Mouse (Mus musculus) spleen, adult 10 weeks (tissue): ENCODE measurements around the gene Cep83. TPM values are rescaled to one million over a fixed set of nuclear protein-coding genes. Genes with fewer than 3 reads are reported as not detected.

Source experiments
- polyA plus RNA-seq: library from polyadenylated mRNA; stranded (reverse); fragments of 350-450 nt; fragmentation: Illumina TruSeq; extraction: RNeasy Lipid Tissue Mini Kit (QIAGEN cat#74804); gene quantifications from one replicate; pipeline ENCODE4 v1.2.3, GENCODE M21; 2015; ENCODE audit warnings: low replicate concordance; ENCODE audit not compliant: insufficient read depth

The Cep83 gene
- polyA plus RNA-seq, result 27.4 TPM

GRCm38 (mm10) chr10:94688420-94689175 is at the start of gene Cep83:
Gene Cep83 (plus strand): TSS chr10:94688654.

